Mouse (Mus musculus): ENCODE measurements at regions not wholly inside any gene's neighbourhood (a gene's known extent, or its start where the extent isn't known, plus 50 kb on each side); places are given as distances from the start of the nearest gene placed in this dataset.

DNA sequence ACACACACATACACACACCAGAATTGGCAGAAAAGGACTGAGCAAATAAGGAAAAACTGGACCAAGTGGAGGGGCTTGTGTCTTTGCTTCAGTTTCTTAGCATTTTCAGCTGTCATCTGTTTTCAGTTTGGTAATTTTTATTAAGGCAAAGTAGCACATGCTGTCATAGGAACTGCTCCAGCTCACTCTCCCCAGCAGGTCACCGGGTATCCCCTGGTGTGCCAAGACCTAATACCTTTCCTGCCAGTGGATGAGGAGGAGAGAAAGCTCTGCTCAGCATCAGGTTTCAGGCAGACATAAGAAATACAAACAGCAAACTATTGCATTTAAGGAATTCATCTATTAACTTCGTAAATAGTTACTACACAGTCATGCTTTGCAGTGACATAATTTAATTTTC is 109.8 kb upstream of the Hey2 start:
- in situ Hi-C loops (cut with MboI, MseI) = no loop called here

DNA sequence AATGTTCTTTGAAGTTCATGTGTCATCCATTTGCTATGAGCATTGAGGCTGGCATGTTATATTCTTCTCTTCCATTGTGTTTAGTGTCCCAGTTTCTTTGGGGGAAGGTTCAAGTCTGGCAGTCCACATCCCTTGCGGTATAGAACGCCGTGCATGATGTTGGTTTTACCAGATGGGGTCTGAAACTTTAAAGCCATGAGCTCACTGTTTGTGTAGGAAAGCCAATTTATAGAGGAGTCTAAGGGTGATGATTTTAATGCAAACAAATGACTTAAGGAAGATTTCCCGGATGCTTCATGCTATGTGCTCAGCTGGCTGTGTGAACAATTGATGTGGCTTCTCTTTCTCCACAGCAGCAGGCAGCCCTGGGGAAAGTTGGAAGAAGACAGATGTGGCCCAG is 104.0 kb upstream of the Hey2 start:
- in situ Hi-C loops (cut with MboI, MseI) = no loop called here

DNA sequence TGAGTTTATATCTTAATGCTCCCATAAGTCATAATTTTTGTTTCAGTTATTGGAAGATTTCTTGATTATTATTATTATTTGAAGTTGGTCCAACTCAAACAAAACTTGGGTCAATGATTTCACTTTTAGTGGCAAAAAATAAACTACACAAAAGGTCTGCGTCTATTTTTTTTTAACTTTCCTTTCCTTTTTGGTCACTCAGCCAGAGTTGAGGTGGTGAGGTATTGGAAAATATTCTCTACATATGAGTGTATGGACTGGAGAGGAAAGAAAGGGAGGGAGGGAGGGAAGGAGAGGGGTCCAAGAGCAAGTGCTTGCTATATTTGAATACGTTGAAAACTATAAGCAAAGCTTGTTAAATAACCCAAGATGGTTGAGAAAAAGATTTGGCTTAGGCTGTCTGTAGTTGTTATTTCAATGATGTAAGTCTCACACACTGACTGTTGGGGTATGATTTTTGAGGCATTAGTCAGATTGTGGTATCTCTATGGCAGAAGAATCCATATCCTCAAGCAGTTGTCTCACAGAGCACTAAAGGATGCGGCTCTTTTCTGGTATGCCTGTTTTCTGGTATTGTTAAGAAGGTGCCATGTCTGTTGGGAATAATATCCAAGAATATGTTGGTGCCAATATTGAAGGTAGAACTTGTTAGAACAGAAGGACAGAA is 75.9 kb upstream of the Hey2 start:
- in situ Hi-C loops (cut with MboI, MseI) = no loop called here

DNA sequence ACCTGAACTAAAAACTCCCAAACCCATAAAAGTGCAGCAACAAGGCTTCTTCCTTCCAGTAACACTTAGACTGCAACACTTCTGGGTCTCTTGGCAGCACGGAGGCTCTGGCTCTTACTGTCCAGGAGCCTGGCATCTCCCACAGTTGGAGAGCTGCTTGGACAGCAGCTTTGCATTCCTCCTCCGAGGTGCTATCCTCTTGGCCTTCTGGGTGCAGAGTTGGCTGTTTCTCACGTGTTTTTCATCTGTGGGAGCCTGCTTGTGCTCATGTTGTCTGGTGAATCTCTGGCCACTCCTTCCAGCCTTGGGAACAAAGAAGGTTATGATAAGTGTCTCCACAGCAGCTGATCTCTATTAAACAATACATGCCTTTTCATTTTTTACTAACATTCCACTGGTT is 51.2 kb upstream of the Hey2 start:
- in situ Hi-C loops (cut with MboI, MseI) = no loop called here

Data from T-helper 1 cell (primary cell).